Mouse (Mus musculus): ENCODE results near the gene Irak2. TPM values are rescaled to one million over a fixed set of nuclear protein-coding genes. Genes with fewer than 3 reads are reported as not detected.

The Irak2 gene
- polyA plus RNA-seq, 2 experiments: 4.9 to 27.0 TPM

GRCm38 (mm10) chr6:113623386-113623785 lies 14.9 kb upstream of the Irak2 start:
- DNase-seq (ENCODE audit: low read depth in 3 of 3, low spot score in 3 of 3) (no peak), ATAC-seq (ENCODE audit: insufficient read depth) (peak; percentile 7; the same call in 1 of the 2 replicates)
- H3K27ac ChIP-seq: no peak overlapping the region
- peaks cover 0 to 11% of the 10 kb centered on the region in 2 experiments; a peak in 2 of 4 replicates for H3K4me1 ChIP-seq (replicated peaks; ENCODE audit: control insufficient read depth in 2 of 2, insufficient read depth in 2 of 2, low read length in 1 of 2)
- H3K9ac ChIP-seq (replicated peaks): peak overlapping the region; percentile 54
- H3K4me2 ChIP-seq (ENCODE audit: low read depth): peak overlapping the region; percentile 85
- H3K4me3 ChIP-seq (ENCODE audit: insufficient read depth in 1 of 2, low read depth in 2 of 2, low read length in 2 of 2): peak overlapping the region; percentile 59 to 69
- H3K9me3 ChIP-seq (ENCODE audit: control insufficient read depth, low read length): no peaks in the 10 kb centered on the region
- no peaks in the 10 kb centered on the region for H3K27me3 ChIP-seq (ENCODE audit: control insufficient read depth, insufficient read depth, low read length)
- no peaks in the 10 kb centered on the region; the same call in 1 of the 2 replicates for H3K36me3 ChIP-seq (replicated peaks; ENCODE audit: control insufficient read depth, insufficient read depth, low read depth)
- TF ChIP-seq CTCF (IDR thresholded peaks at IDR 0.05; ENCODE audit: low read depth): no peak
- TF ChIP-seq EP300 (IDR thresholded peaks at IDR 0.05; ENCODE audit: low read depth): no peak
- WGBS (ENCODE audit: insufficient replicate concordance): 47% methylated on average over 5 of the region's 5 CpGs

DNA sequence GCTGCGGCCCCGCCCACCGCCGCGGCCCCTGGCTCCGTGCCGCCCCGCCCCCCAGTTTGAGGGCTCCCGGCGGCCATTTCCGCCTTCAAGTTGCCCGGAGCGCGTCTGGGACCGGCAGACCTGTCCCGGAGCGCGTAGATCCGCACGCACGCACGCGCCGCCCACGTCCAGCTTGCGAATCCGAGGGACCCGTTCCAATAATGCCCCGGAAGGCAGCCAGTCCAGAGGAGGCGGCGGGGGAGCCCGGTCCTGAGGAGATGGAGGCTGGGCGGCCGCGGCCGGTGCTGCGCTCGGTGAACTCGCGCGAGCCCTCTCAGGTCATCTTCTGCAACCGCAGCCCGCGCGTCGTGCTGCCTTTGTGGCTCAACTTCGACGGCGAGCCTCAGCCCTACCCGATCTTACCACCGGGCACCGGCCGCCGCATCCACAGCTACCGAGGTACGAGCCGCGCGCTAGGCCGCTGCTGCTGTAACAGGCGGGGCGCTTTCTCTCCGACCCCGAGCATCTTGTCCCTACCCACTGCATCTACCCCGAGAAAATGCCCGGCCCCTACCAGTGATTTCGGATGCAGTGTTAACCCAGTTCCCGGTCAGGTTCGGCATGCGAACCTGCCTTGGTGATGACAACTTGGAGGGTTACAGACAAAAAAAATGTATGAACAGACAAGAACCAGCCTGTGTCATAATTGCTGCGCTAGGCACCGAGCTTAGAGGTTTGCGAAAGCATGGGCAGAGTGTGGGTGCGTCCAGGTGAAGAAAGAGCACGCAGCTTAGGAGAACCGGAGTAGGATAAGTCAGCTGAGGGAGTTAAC lies 14.1 kb upstream of the Irak2 start, which contains the start of gene Vhl:
Gene Vhl, plus strand, starts transcription at position 19 of the 811 bp plus-strand sequence.
- Histone ChIP-seq H3K4me3 (ENCODE audit: insufficient read depth in 1 of 2, low read depth in 2 of 2, low read length in 2 of 2) (peak within 1 kb of the TSS; percentile 69 to 86), H3K4me1 (replicated peaks; ENCODE audit: control insufficient read depth in 2 of 2, insufficient read depth in 2 of 2, low read length in 1 of 2) (peaks cover 0 to 11% of the 10 kb centered on the region in 2 experiments; a peak in 2 of 4 replicates), H3K27ac (0 out of 2 replicates have a peak within 1 kb of the TSS, but pooled peaks have one; percentile 28), H3K27me3 (ENCODE audit: control insufficient read depth, insufficient read depth, low read length) (no peaks in the 10 kb centered on the region), H3K9me3 (ENCODE audit: control insufficient read depth, low read length) (no peaks in the 10 kb centered on the region), H3K36me3 (replicated peaks; ENCODE audit: control insufficient read depth, insufficient read depth, low read depth) (peaks cover 1% of the 10 kb centered on the region; the same call in 1 of the 2 replicates), H3K4me2 (ENCODE audit: low read depth) (peak within 1 kb of the TSS; percentile 85), H3K9ac (replicated peaks) (peak within 1 kb of the TSS; percentile 78)
- peak; percentile 61 to 68 (median 66) for DNase-seq (ENCODE audit: low read depth in 3 of 3, low spot score in 3 of 3)
- ATAC-seq (ENCODE audit: insufficient read depth): peak; percentile 89
- under 1% methylated on average over 74 of the region's 76 CpGs for WGBS (ENCODE audit: insufficient replicate concordance)
- TF ChIP-seq CTCF (IDR thresholded peaks at IDR 0.05; ENCODE audit: low read depth) (peak; percentile 28; the same call in 1 of the 2 replicates), EP300 (IDR thresholded peaks at IDR 0.05; ENCODE audit: low read depth) (no peak)

GRCm38 (mm10) chr6:113624989-113625770 lies 13.1 kb upstream of the Irak2 start:
- no peak overlapping the region for H3K9ac ChIP-seq (replicated peaks)
- WGBS (ENCODE audit: insufficient replicate concordance): 62% methylated on average over 5 of the region's 5 CpGs
- no peak overlapping the region for H3K27ac ChIP-seq
- peaks cover 9% of the 10 kb centered on the region for H3K36me3 ChIP-seq (replicated peaks; ENCODE audit: control insufficient read depth, insufficient read depth, low read depth)
- peaks cover 0 to 11% of the 10 kb centered on the region in 2 experiments; a peak in 2 of 4 replicates for H3K4me1 ChIP-seq (replicated peaks; ENCODE audit: control insufficient read depth in 2 of 2, insufficient read depth in 2 of 2, low read length in 1 of 2)
- H3K4me3 ChIP-seq (ENCODE audit: insufficient read depth in 1 of 2, low read depth in 2 of 2, low read length in 2 of 2): peak overlapping the region; percentile 69 to 86; a peak in 3 of 4 replicates
- no peaks in the 10 kb centered on the region for H3K27me3 ChIP-seq (ENCODE audit: control insufficient read depth, insufficient read depth, low read length)
- DNase-seq (ENCODE audit: low read depth in 3 of 3, low spot score in 3 of 3) (no peak), ATAC-seq (ENCODE audit: insufficient read depth) (no peak)
- no peaks in the 10 kb centered on the region for H3K9me3 ChIP-seq (ENCODE audit: control insufficient read depth, low read length)
- peak overlapping the region; percentile 85 for H3K4me2 ChIP-seq (ENCODE audit: low read depth)
- no peak for TF ChIP-seq EP300 (IDR thresholded peaks at IDR 0.05; ENCODE audit: low read depth)
- no peak for TF ChIP-seq CTCF (IDR thresholded peaks at IDR 0.05; ENCODE audit: low read depth)

DNA sequence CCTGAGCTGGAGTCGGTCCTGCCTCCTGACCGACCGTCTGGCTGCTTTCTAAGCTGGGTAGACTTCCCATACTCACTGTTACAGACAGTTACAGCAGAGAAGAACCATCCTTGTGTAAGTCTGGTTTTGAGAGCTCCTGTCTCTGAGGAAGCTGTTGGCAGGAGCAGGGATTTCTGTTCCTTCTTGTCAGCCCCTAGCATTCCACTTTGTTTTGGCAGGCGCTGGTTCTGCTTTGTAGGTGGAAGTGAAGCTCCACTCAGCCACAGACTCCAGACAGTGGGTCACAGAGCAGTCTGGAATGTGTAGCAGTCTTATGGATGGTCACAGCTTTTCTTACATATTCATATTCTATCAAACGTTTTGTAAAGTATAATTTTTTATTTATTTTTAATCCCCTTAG lies 7.9 kb upstream of the Irak2 start:
- no peak overlapping the region for H3K4me2 ChIP-seq (ENCODE audit: low read depth)
- no peak overlapping the region for H3K4me3 ChIP-seq (ENCODE audit: insufficient read depth in 1 of 2, low read depth in 2 of 2, low read length in 2 of 2)
- H3K36me3 ChIP-seq (replicated peaks; ENCODE audit: control insufficient read depth, insufficient read depth, low read depth): peaks cover 9% of the 10 kb centered on the region
- no peak for DNase-seq (ENCODE audit: low read depth in 3 of 3, low spot score in 3 of 3)
- no peak for ATAC-seq (ENCODE audit: insufficient read depth)
- no peaks in the 10 kb centered on the region for H3K4me1 ChIP-seq (replicated peaks; ENCODE audit: control insufficient read depth in 2 of 2, insufficient read depth in 2 of 2, low read length in 1 of 2)
- no peaks in the 10 kb centered on the region for H3K9me3 ChIP-seq (ENCODE audit: control insufficient read depth, low read length)
- WGBS (ENCODE audit: insufficient replicate concordance): 71% methylated on average over 5 of the region's 5 CpGs
- H3K27ac ChIP-seq: no peak overlapping the region
- TF ChIP-seq EP300 (IDR thresholded peaks at IDR 0.05; ENCODE audit: low read depth) (no peak), CTCF (IDR thresholded peaks at IDR 0.05; ENCODE audit: low read depth) (no peak)
- H3K9ac ChIP-seq (replicated peaks): no peak overlapping the region
- H3K27me3 ChIP-seq (ENCODE audit: control insufficient read depth, insufficient read depth, low read length): no peaks in the 10 kb centered on the region
